Mouse (Mus musculus) limb, embryonic 12.5 days (tissue): ENCODE measurements around the gene Ube4b. TPM values are rescaled to one million over a fixed set of nuclear protein-coding genes. Genes with fewer than 3 reads are reported as not detected.

Source experiments
- ATAC-seq: fragments of 200-750 bp; cut with Nextera tagmentation; 2 replicates; pipeline ENCODE4 v1.8.0; 2017; ENCODE audit warnings: low read depth, moderate TSS enrichment; ENCODE audit not compliant: insufficient number of reproducible peaks, insufficient read depth, low FRiP score, low TSS enrichment
- H3K27ac ChIP-seq: fragments of 300-500 bp; sonication (generic); 2 replicates; pipeline ENCODE4 v1.5.1; 2016; ENCODE audit warnings: mild to moderate bottlenecking, moderate library complexity
- H3K27me3 ChIP-seq: fragments of 300-500 bp; sonication (generic); 2 replicates; pipeline ENCODE4 v1.6.1; 2016; ENCODE audit warnings: mild to moderate bottlenecking, moderate library complexity
- H3K36me3 ChIP-seq: fragments of 300-500 bp; sonication (generic); 2 replicates; pipeline ENCODE4 v1.6.1; 2016; ENCODE audit warnings: mild to moderate bottlenecking, moderate library complexity
- H3K4me1 ChIP-seq: fragments of 300-500 bp; sonication (generic); replicated peaks from 2 replicates; pipeline ENCODE4 v1.6.1; 2016
- H3K4me2 ChIP-seq: fragments of 300-500 bp; sonication (generic); 2 replicates; pipeline ENCODE4 v1.6.1; 2016; ENCODE audit warnings: mild to moderate bottlenecking, moderate library complexity
- H3K4me3 ChIP-seq: fragments of 300-500 bp; sonication (generic); replicated peaks from 2 replicates; pipeline ENCODE4 v1.5.1; 2016; ENCODE audit warnings: mild to moderate bottlenecking
- H3K9ac ChIP-seq: fragments of 300-500 bp; sonication (generic); replicated peaks from 2 replicates; pipeline ENCODE4 v1.6.1; 2016; ENCODE audit warnings: mild to moderate bottlenecking, moderate library complexity
- H3K9me3 ChIP-seq: fragments of 300-500 bp; sonication (generic); 2 replicates; pipeline ENCODE4 v1.6.1; 2016; ENCODE audit warnings: mild to moderate bottlenecking, moderate library complexity
- WGBS: fragments of 180-500 bp; shearing (Covaris S2); methylation state at CpG from one replicate; pipeline ENCODE4 v1.1.7; 2016; 5-methylcytosine and 5-hydroxymethylcytosine counted together
- polyA plus RNA-seq: library from polyadenylated mRNA; unstranded; fragments of >200 nt; fragmentation: Nextera tagmentation; extraction: Ambion mirVana; gene quantifications from 2 replicates; pipeline ENCODE4 v1.2.1, GENCODE M21; 2016

Ube4b gene
- polyA plus RNA-seq, 1 experiment from 2014 or later = 55.1 TPM

- Histone ChIP-seq H3K4me3 (no peak overlapping the region), H3K27ac (no peak overlapping the region), H3K9ac (no peak overlapping the region), H3K4me2 (no peak overlapping the region), H3K27me3 (no peaks in the 10 kb centered on the region), H3K36me3 (peaks cover 21% of the 10 kb centered on the region), H3K4me1 (peaks cover 43% of the 10 kb centered on the region), H3K9me3 (no peaks in the 10 kb centered on the region; the same call in 1 of the 2 replicates)
- 74% methylated on average over 16 of the region's 16 CpGs for WGBS
- ATAC-seq = no peak
Observed at GRCm38 (mm10) chr4:149405713-149406443, 20.7 kb downstream of the Ube4b start.

- 72% methylated on average over 19 of the region's 19 CpGs for WGBS
- H3K4me3 ChIP-seq = no peak overlapping the region
- H3K36me3 ChIP-seq = peaks cover 12% of the 10 kb centered on the region
- no peak for ATAC-seq
- no peak overlapping the region for H3K4me2 ChIP-seq
- peaks cover 45% of the 10 kb centered on the region for H3K4me1 ChIP-seq
- H3K27ac ChIP-seq = 0 out of 2 replicates have a peak overlapping the region, but pooled peaks have one; percentile 13
- no peaks in the 10 kb centered on the region for H3K9me3 ChIP-seq
- no peaks in the 10 kb centered on the region for H3K27me3 ChIP-seq
- no peak overlapping the region for H3K9ac ChIP-seq
Observed at GRCm38 (mm10) chr4:149404640-149405465, 21.7 kb downstream of the Ube4b start.

GRCm38 (mm10) chr4:149403037-149403436 lies 23.5 kb downstream of the Ube4b start:
- H3K4me3 ChIP-seq = no peak overlapping the region
- ATAC-seq = 0 out of 2 replicates have a peak, but pooled peaks have one; percentile 45
- no peaks in the 10 kb centered on the region for H3K27me3 ChIP-seq
- H3K9ac ChIP-seq = no peak overlapping the region
- H3K4me1 ChIP-seq = peaks cover 51% of the 10 kb centered on the region
- no peaks in the 10 kb centered on the region for H3K9me3 ChIP-seq
- peaks cover 14% of the 10 kb centered on the region for H3K36me3 ChIP-seq
- H3K27ac ChIP-seq = no peak overlapping the region
- WGBS = 19% methylated on average over 6 of the region's 6 CpGs
- H3K4me2 ChIP-seq = no peak overlapping the region

GRCm38 (mm10) chr4:149401591-149401982 lies 25.0 kb downstream of the Ube4b start:
- H3K4me2 ChIP-seq = no peak overlapping the region
- H3K4me3 ChIP-seq = no peak overlapping the region
- peaks cover 27% of the 10 kb centered on the region for H3K36me3 ChIP-seq
- no peaks in the 10 kb centered on the region for H3K27me3 ChIP-seq
- 84% methylated on average over 8 of the region's 8 CpGs for WGBS
- no peaks in the 10 kb centered on the region for H3K9me3 ChIP-seq
- H3K9ac ChIP-seq = no peak overlapping the region
- H3K27ac ChIP-seq = no peak overlapping the region
- peaks cover 50% of the 10 kb centered on the region for H3K4me1 ChIP-seq
- ATAC-seq = no peak

GRCm38 (mm10) chr4:149400878-149401590 lies 25.5 kb downstream of the Ube4b start:
- Histone ChIP-seq H3K4me2 (no peak overlapping the region), H3K4me3 (no peak overlapping the region), H3K36me3 (peaks cover 28% of the 10 kb centered on the region), H3K9ac (no peak overlapping the region), H3K27ac (no peak overlapping the region), H3K4me1 (peaks cover 47% of the 10 kb centered on the region), H3K27me3 (no peaks in the 10 kb centered on the region), H3K9me3 (no peaks in the 10 kb centered on the region)
- WGBS = 76% methylated on average over 12 of the region's 12 CpGs
- no peak for ATAC-seq

- Histone ChIP-seq H3K36me3 (peaks cover 34% of the 10 kb centered on the region), H3K27me3 (no peaks in the 10 kb centered on the region), H3K4me3 (no peak overlapping the region), H3K27ac (no peak overlapping the region), H3K9me3 (no peaks in the 10 kb centered on the region), H3K9ac (no peak overlapping the region), H3K4me1 (peaks cover 42% of the 10 kb centered on the region), H3K4me2 (no peak overlapping the region)
- no peak for ATAC-seq
- 62% methylated on average over 4 of the region's 4 CpGs for WGBS
Observed at GRCm38 (mm10) chr4:149399331-149399910, 27.1 kb downstream of the Ube4b start.

- ATAC-seq = no peak
- H3K27ac ChIP-seq = no peak overlapping the region
- H3K4me1 ChIP-seq = peaks cover 33% of the 10 kb centered on the region
- WGBS = 88% methylated on average over 9 of the region's 9 CpGs
- no peak overlapping the region for H3K9ac ChIP-seq
- no peaks in the 10 kb centered on the region for H3K9me3 ChIP-seq
- no peak overlapping the region for H3K4me2 ChIP-seq
- H3K4me3 ChIP-seq = no peak overlapping the region
- H3K36me3 ChIP-seq = peaks cover 34% of the 10 kb centered on the region
- no peaks in the 10 kb centered on the region for H3K27me3 ChIP-seq
Observed at GRCm38 (mm10) chr4:149398181-149398735, 28.3 kb downstream of the Ube4b start.

- peaks cover 25% of the 10 kb centered on the region for H3K4me1 ChIP-seq
- no peak overlapping the region for H3K4me2 ChIP-seq
- H3K36me3 ChIP-seq = peaks cover 45% of the 10 kb centered on the region
- WGBS = 55% methylated on average over 21 of the region's 21 CpGs
- H3K9ac ChIP-seq = no peak overlapping the region
- H3K27me3 ChIP-seq = no peaks in the 10 kb centered on the region
- H3K27ac ChIP-seq = peak overlapping the region; percentile 76
- H3K9me3 ChIP-seq = no peaks in the 10 kb centered on the region
- no peak for ATAC-seq
- no peak overlapping the region for H3K4me3 ChIP-seq
Observed at GRCm38 (mm10) chr4:149396433-149397306, 29.9 kb downstream of the Ube4b start.

GRCm38 (mm10) chr4:149395581-149395980 lies 31.0 kb downstream of the Ube4b start:
- H3K9me3 ChIP-seq = no peaks in the 10 kb centered on the region
- H3K4me1 ChIP-seq = peaks cover 25% of the 10 kb centered on the region
- peak overlapping the region; percentile 76 for H3K27ac ChIP-seq
- 46% methylated on average over 6 of the region's 6 CpGs for WGBS
- peaks cover 55% of the 10 kb centered on the region for H3K36me3 ChIP-seq
- no peak overlapping the region for H3K4me3 ChIP-seq
- peak; percentile 61 for ATAC-seq
- H3K27me3 ChIP-seq = no peaks in the 10 kb centered on the region
- no peak overlapping the region for H3K4me2 ChIP-seq
- H3K9ac ChIP-seq = no peak overlapping the region

GRCm38 (mm10) chr4:149394292-149394691 lies 32.3 kb downstream of the Ube4b start:
- Histone ChIP-seq H3K4me3 (no peak overlapping the region), H3K9ac (no peak overlapping the region), H3K27ac (no peak overlapping the region), H3K36me3 (peaks cover 68% of the 10 kb centered on the region), H3K9me3 (no peaks in the 10 kb centered on the region), H3K27me3 (no peaks in the 10 kb centered on the region), H3K4me2 (no peak overlapping the region), H3K4me1 (peaks cover 17% of the 10 kb centered on the region)
- ATAC-seq = no peak
- WGBS = 79% methylated on average over 4 of the region's 4 CpGs
